Mouse (Mus musculus) small intestine, adult 2 months (tissue): ENCODE measurements around the gene Kcna7.

Experiments used
- CTCF ChIP-seq: fragments of 200-500 bp; IDR thresholded peaks from 2 replicates; pipeline ENCODE4 v1.5.1; 2012; ENCODE audit warnings: low read depth, mild to moderate bottlenecking, control low read depth, inconsistent platforms, low read length, moderate library complexity, mixed read lengths; ENCODE audit not compliant: insufficient replicate concordance, insufficient read length; ENCODE audit errors: extremely low read depth
- POLR2A ChIP-seq: fragments of 200-500 bp; IDR thresholded peaks from 2 replicates; pipeline ENCODE4 v1.6.1; 2012; ENCODE audit warnings: low read depth, mild to moderate bottlenecking, control low read depth, inconsistent platforms, low read length, moderate library complexity

DNA sequence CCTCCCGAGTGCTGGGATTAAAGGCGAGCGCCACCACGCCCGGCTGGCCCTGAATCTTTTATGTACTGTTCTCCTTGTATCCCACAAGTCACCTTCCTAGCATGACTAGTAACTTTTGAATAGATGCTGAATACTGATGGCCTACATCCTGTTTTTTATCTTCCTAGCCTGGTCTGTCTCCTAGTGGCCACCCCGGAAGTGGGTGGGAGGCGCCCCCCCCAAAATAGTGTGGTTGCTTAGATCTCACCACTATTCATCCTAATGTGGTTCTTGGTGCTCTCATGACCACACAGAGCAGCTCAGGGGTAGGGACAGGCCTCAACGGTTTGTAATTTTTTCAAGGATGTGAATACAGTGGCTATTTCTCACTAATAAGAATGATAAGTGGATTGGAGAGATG lies 30.8 kb upstream of the Kcna7 start:
- no peak for TF ChIP-seq POLR2A
- TF ChIP-seq CTCF = no peak
